Mouse (Mus musculus) forebrain, embryonic 14.5 days (tissue): ENCODE results near the gene Fbxw4. TPM values are rescaled to one million over a fixed set of nuclear protein-coding genes. Genes with fewer than 3 reads are reported as not detected.

ENCODE experiments used
- ATAC-seq: fragments of 200-750 bp; cut with Nextera tagmentation; 2 replicates; pipeline ENCODE4 v1.8.0; 2017; ENCODE audit warnings: mild to moderate bottlenecking, moderate library complexity
- DNase-seq: peaks from one replicate; pipeline ENCODE4 v3.0.0-alpha.2; 2015; ENCODE audit warnings: low spot score
- H3K27ac ChIP-seq: fragments of 300-500 bp; sonication (generic); 2 replicates; pipeline ENCODE4 v1.5.1; 2014; ENCODE audit warnings: low read depth, mild to moderate bottlenecking, control low read depth, low read length, moderate library complexity
- H3K27me3 ChIP-seq: fragments of 300-500 bp; sonication (generic); replicated peaks from 2 replicates; pipeline ENCODE4 v1.6.1; 2014; ENCODE audit warnings: low read length, control low read depth, mixed read lengths; ENCODE audit not compliant: control insufficient read depth, insufficient read depth
- H3K36me3 ChIP-seq: fragments of 300-500 bp; sonication (generic); 2 replicates; pipeline ENCODE4 v1.6.1; 2014; ENCODE audit warnings: low read length, control low read depth; ENCODE audit not compliant: control insufficient read depth, insufficient read depth
- H3K4me1 ChIP-seq: fragments of 300-500 bp; sonication (generic); 2 replicates; pipeline ENCODE4 v1.6.1; 2014; ENCODE audit warnings: antibody characterized with exemption, low read length, control low read depth; ENCODE audit not compliant: control insufficient read depth, insufficient read depth
- H3K4me2 ChIP-seq: fragments of 300-500 bp; sonication (generic); 2 replicates; pipeline ENCODE4 v1.6.1; 2014; ENCODE audit warnings: mild to moderate bottlenecking, control low read depth, low read length
- H3K4me3 ChIP-seq: fragments of 300-500 bp; sonication (generic); 2 replicates; pipeline ENCODE4 v1.5.1; 2014; ENCODE audit warnings: low read depth, low read length, control low read depth
- H3K9ac ChIP-seq: fragments of 300-500 bp; sonication (generic); 2 replicates; pipeline ENCODE4 v1.6.1; 2014; ENCODE audit warnings: mild to moderate bottlenecking, low read length, control low read depth, moderate library complexity
- H3K9me3 ChIP-seq: fragments of 300-500 bp; sonication (generic); replicated peaks from 2 replicates; pipeline ENCODE4 v1.6.1; 2016; ENCODE audit warnings: low read length, control low read depth, mixed read lengths; ENCODE audit not compliant: control insufficient read depth
- WGBS: fragments of 180-500 bp; shearing (Covaris S2); extraction: QIAGEN DNeasy Blood & Tissue Kit; methylation state at CpG from one replicate; pipeline ENCODE4 v1.1.7; 2014; 5-methylcytosine and 5-hydroxymethylcytosine counted together
- polyA plus RNA-seq: library from polyadenylated mRNA; unstranded; fragments of >200 nt; fragmentation: Nextera tagmentation; extraction: Ambion mirVana; gene quantifications from 2 replicates; pipeline ENCODE4 v1.2.1, GENCODE M21; 2014

The Fbxw4 gene
- polyA plus RNA-seq, 1 experiment from 2014 or later: 4.7 TPM

GRCm38 (mm10) chr19:45680495-45681130 lies 20.5 kb upstream of the Fbxw4 start:
- WGBS: 77% methylated on average over 3 of the region's 3 CpGs
- Histone ChIP-seq H3K4me2 (no peak overlapping the region), H3K9me3 (no peaks in the 10 kb centered on the region), H3K4me1 (no peaks in the 10 kb centered on the region; the same call in 1 of the 2 replicates), H3K27me3 (no peaks in the 10 kb centered on the region; the same call in 1 of the 2 replicates), H3K27ac (no peak overlapping the region), H3K4me3 (no peak overlapping the region), H3K9ac (no peak overlapping the region), H3K36me3 (no peaks in the 10 kb centered on the region)
- DNase-seq (no peak), ATAC-seq (no peak)

- Histone ChIP-seq H3K27ac (no peak overlapping the region), H3K4me3 (no peak overlapping the region), H3K9ac (no peak overlapping the region), H3K4me2 (peak overlapping the region; percentile 31), H3K36me3 (no peaks in the 10 kb centered on the region), H3K9me3 (no peaks in the 10 kb centered on the region), H3K4me1 (no peaks in the 10 kb centered on the region; the same call in 1 of the 2 replicates), H3K27me3 (peaks cover 5% of the 10 kb centered on the region)
- ATAC-seq: no peak
- 5% methylated on average over 16 of the region's 16 CpGs for WGBS
- DNase-seq: peak; percentile 6
Observed at GRCm38 (mm10) chr19:45676723-45677269, 16.7 kb upstream of the Fbxw4 start.

GRCm38 (mm10) chr19:45675720-45676581 lies 15.8 kb upstream of the Fbxw4 start:
- no peak for ATAC-seq
- peak; percentile 31 for DNase-seq
- H3K4me3 ChIP-seq: peak overlapping the region; percentile 0
- H3K9ac ChIP-seq: no peak overlapping the region
- H3K36me3 ChIP-seq: no peaks in the 10 kb centered on the region
- no peaks in the 10 kb centered on the region for H3K9me3 ChIP-seq
- no peak overlapping the region for H3K27ac ChIP-seq
- H3K4me2 ChIP-seq: peak overlapping the region; percentile 31
- H3K27me3 ChIP-seq: peaks cover 5% of the 10 kb centered on the region
- 2% methylated on average over 38 of the region's 38 CpGs for WGBS
- H3K4me1 ChIP-seq: no peaks in the 10 kb centered on the region; the same call in 1 of the 2 replicates

GRCm38 (mm10) chr19:45675196-45675595 lies 15.1 kb upstream of the Fbxw4 start:
- Histone ChIP-seq H3K4me3 (no peak overlapping the region), H3K9me3 (no peaks in the 10 kb centered on the region), H3K27ac (no peak overlapping the region), H3K4me2 (no peak overlapping the region), H3K36me3 (no peaks in the 10 kb centered on the region), H3K9ac (no peak overlapping the region), H3K4me1 (no peaks in the 10 kb centered on the region; the same call in 1 of the 2 replicates), H3K27me3 (peaks cover 5% of the 10 kb centered on the region)
- ATAC-seq: no peak
- WGBS: 24% methylated on average over 5 of the region's 5 CpGs
- peak; percentile 4 for DNase-seq

GRCm38 (mm10) chr19:45672971-45673370 lies 12.9 kb upstream of the Fbxw4 start:
- WGBS: 84% methylated on average over 9 of the region's 9 CpGs
- DNase-seq: no peak

GRCm38 (mm10) chr19:45668986-45669385 lies 8.9 kb upstream of the Fbxw4 start:
- WGBS: 96% methylated on average over 4 of the region's 4 CpGs
- Histone ChIP-seq H3K9me3 (no peaks in the 10 kb centered on the region), H3K4me2 (no peak overlapping the region), H3K36me3 (no peaks in the 10 kb centered on the region), H3K9ac (no peak overlapping the region), H3K27me3 (no peaks in the 10 kb centered on the region; the same call in 1 of the 2 replicates), H3K4me1 (no peaks in the 10 kb centered on the region), H3K4me3 (no peak overlapping the region), H3K27ac (no peak overlapping the region)
- no peak for ATAC-seq
- DNase-seq: no peak

More at GRCm38 (mm10) chr19:45672971-45673370, 12.9 kb upstream of the Fbxw4 start:
- Histone ChIP-seq H3K9ac (no peak overlapping the region), H3K4me2 (no peak overlapping the region), H3K4me1 (no peaks in the 10 kb centered on the region; the same call in 1 of the 2 replicates), H3K36me3 (no peaks in the 10 kb centered on the region), H3K27ac (no peak overlapping the region; the same call in 1 of the 2 replicates), H3K9me3 (no peaks in the 10 kb centered on the region), H3K4me3 (no peak overlapping the region), H3K27me3 (peaks cover 5% of the 10 kb centered on the region)
- no peak for ATAC-seq

GRCm38 (mm10) chr19:45663851-45664250 lies 3.7 kb upstream of the Fbxw4 start:
- Histone ChIP-seq H3K4me2 (no peak overlapping the region), H3K4me1 (peaks cover 7% of the 10 kb centered on the region; the same call in 1 of the 2 replicates), H3K36me3 (no peaks in the 10 kb centered on the region), H3K9ac (no peak overlapping the region), H3K27me3 (no peaks in the 10 kb centered on the region), H3K9me3 (no peaks in the 10 kb centered on the region), H3K4me3 (no peak overlapping the region), H3K27ac (no peak overlapping the region)
- DNase-seq (no peak), ATAC-seq (no peak)
- WGBS: 65% methylated on average over 2 of the region's 2 CpGs

- Histone ChIP-seq H3K27ac (peak overlapping the region; percentile 91), H3K4me1 (peaks cover 16% of the 10 kb centered on the region), H3K27me3 (no peaks in the 10 kb centered on the region), H3K36me3 (no peaks in the 10 kb centered on the region), H3K9ac (peak overlapping the region; percentile 98), H3K9me3 (no peaks in the 10 kb centered on the region), H3K4me3 (peak overlapping the region; percentile 78), H3K4me2 (peak overlapping the region; percentile 53)
- DNase-seq: no peak
- ATAC-seq: 0 out of 2 replicates have a peak, but pooled peaks have one; percentile 1
- 19% methylated on average over 18 of the region's 18 CpGs for WGBS
Observed at GRCm38 (mm10) chr19:45660503-45660790, 335 bp upstream of the Fbxw4 start.
